Mouse (Mus musculus) bone marrow macrophage, adult 2 months (primary cell): ENCODE data around the gene Gm10945.

Source experiments
- CTCF ChIP-seq: IDR thresholded peaks from 2 replicates; pipeline ENCODE4 v1.5.1; 2012; ENCODE audit warnings: low read depth, mild to moderate bottlenecking, low read length, moderate library complexity
- POLR2A ChIP-seq: IDR thresholded peaks from 2 replicates; pipeline ENCODE4 v1.6.1; 2012; ENCODE audit warnings: mild to moderate bottlenecking, low read depth, low read length, borderline replicate concordance

GRCm38 (mm10) chr10:6790226-6790625, 28.7 kb upstream of the Gm10945 start:
- TF ChIP-seq CTCF (no peak), POLR2A (no peak)
